Mouse (Mus musculus): ENCODE data around the gene Atp6v0c.
"Not testable (repeated sequence)": the region's sequence is repeated elsewhere in the genome, so short reads cannot be mapped to it uniquely, and the experiment has no call there.

Atp6v0c gene

GRCm38 (mm10) chr17:24157121-24157520, 12.4 kb downstream of the Atp6v0c start:
- DNase-seq (ENCODE audit: low read depth, low spot score): no peak

- no peak for DNase-seq (ENCODE audit: low read depth, low spot score)
These were observed 13.1 kb downstream of the Atp6v0c start for GRCm38 (mm10) chr17:24156394-24156793.

DNA sequence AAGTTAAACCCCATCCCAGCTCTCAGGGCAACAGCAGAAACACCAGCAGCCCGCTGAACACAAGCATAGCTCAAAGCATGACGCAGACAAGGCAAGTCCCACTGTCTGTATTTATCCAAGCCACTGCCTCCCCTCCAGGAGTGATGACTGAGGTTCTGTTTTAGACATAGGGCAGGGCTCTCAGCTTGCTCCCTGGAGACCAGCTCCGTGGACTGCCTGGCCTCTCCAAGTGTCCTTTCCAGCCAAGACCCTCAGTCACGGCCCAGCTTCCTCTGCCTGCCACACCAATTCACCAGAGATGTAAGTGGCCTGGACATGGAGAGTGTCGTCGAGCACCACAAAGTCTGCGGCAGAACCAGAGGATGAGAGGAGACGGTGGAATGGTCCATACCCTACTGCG, 13.8 kb downstream of the Atp6v0c start:
- no peak for DNase-seq (ENCODE audit: low read depth, low spot score)

DNA sequence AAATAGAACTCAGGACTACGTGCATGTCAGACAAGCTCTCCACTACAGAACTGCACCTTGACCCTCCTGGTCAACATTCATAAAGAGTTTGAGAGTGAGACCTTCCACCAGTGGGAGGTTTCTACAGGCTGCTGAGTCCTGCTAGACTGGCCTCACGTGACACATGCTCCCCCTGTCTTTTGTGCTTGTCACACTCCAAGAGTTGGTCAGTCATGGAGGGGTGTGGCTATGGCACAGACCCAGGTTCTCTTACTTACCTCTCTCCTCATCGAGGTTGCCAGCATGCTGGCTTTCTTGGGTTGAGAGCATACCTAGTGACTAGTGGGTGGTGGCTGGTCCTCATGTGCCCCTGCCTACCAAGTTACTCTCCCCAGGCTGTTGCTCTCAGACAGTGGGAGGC, 15.0 kb downstream of the Atp6v0c start:
- DNase-seq (ENCODE audit: low read depth, low spot score): no peak

DNA sequence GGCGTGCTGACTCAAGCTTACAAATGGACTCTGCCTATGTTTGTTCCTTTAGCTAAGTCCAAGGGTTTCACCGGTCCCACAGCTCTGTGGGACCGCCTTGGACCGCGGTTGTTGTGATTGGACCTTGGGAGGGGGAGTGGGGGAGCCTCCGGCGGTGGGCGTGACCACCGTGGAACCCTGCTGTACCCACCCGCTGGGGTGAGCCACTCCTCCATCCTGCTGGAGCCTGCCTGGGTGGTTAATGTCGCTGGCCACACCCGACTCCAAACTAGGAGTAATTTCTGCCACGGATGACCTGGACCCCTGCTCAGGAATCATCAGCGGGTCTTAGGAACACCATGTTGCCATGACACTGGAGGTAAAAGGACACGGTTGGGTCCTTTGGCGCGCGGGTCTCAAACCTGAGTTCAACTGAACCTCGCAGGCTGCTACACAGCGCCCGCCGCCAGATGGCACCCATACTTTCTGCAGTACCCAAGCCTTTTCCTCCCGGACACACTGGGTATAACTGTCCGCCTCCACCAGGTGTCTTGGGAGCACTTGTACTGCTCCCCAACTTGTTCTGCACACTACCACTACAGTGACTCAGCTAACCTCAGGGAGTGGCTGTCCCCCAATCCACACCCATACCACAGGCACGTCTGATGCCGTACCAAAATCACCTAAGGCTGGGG, 17.5 kb downstream of the Atp6v0c start:
- peak; percentile 90 for DNase-seq (ENCODE audit: low read depth, low spot score)

DNA sequence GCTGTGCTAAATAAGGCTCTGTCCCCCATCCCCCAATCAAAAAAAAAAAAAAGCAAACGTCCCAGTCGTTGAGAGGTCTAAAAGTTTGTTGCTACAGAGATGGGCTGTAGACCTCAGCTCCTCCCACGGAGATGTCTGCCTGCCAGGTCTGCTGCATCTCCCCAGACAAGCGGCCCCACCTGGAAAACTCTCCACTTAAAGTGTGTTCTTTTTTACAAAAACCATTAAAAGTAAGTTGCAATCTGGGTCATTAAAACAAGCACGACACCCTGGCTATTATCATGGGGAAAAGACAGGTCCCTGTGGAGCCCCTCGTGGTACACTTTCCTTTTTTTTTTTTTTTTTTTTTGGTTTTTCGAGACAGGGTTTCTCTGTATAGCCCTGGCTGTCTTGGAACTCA, 18.1 kb downstream of the Atp6v0c start:
- no peak for DNase-seq (ENCODE audit: low read depth, low spot score)

- DNase-seq (ENCODE audit: low read depth, low spot score): no peak
These were observed 18.7 kb downstream of the Atp6v0c start, which contains the start of gene Pdpk1 for GRCm38 (mm10) chr17:24150824-24151223. TSS of gene Pdpk1 (minus strand) at chr17:24150924.

- no peak for DNase-seq (ENCODE audit: low read depth, low spot score)
These were observed 20.1 kb downstream of the Atp6v0c start for GRCm38 (mm10) chr17:24149421-24149820.

DNA sequence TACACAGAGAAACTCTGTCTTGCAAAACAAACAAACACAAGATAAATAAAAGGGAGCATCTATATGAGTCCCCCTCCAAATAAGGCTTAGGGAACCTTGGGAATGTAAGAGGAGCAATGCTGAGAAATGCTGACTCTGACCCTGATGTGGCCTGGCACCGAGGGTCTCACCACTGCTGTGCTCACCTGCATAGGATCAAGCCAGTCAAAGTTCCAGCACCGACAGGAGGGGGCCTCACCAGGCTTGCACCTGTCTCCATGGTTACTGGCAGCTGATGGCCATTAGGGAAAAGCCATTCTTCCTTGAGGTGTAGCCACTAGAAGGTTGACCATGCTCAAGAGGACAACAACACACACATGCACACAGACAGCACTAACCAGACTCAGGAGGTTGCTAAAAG, 26.6 kb downstream of the Atp6v0c start:
- no peak for DNase-seq (ENCODE audit: low read depth, low spot score)

GRCm38 (mm10) chr17:24141425-24141920, 28.0 kb downstream of the Atp6v0c start:
- peak; percentile 93 for DNase-seq (ENCODE audit: low read depth, low spot score)

DNA sequence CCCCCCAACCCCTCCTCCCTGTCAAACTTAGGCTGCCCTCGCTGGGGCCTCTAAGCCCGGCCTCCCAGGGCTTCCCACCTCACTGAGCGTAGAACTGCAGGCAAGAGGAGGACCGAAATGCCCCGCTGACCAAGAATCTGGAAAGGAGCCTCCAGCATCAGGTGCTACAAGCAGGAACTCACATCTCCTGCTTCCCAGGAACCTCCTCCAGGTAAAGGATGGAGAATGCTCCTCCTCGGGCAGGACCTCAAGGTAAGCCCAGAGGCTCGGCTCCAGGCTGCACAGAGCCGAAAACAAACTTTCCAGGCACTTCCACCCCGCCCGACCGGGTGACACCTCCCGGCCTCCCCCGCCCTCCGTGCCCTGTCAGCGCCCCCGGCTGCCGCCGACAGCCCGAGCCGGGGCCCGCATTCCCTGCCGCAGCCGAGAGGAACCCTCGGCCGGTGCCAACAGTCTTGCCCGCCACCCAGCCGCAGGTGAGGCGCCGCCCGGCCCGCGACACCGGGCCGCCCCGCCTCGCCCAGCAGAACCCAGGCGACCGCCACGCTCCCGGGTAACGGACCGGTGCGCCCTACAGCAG, 28.6 kb downstream of the Atp6v0c start:
- peak; percentile 35 for DNase-seq (ENCODE audit: low read depth, low spot score)

DNA sequence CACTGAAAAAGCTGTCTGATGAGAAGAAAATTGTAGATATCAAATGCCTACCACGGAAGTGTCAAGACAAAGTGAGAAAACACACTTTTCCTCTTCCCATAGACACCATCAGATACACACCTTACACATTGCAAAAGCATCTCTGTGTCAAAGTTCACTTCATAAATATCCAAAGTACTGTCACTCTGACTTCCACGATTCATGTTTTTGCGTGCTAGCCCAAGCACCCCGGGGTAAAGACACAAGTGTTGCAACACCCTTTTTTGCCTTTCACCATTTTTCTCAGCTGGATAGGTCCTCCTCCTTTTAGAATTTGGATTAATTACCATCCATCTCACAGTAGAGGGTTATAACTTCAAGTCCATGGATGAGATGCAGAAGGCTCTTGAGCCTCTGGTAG, 29.5 kb downstream of the Atp6v0c start:
- no peak for DNase-seq (ENCODE audit: low read depth, low spot score)

GRCm38 (mm10) chr17:24139256-24139655, 30.2 kb downstream of the Atp6v0c start:
- no peak for DNase-seq (ENCODE audit: low read depth, low spot score)

GRCm38 (mm10) chr17:24137226-24137880, 32.1 kb downstream of the Atp6v0c start:
- DNase-seq (ENCODE audit: low read depth, low spot score): no peak

GRCm38 (mm10) chr17:24134062-24134461, 35.4 kb downstream of the Atp6v0c start:
- no peak for DNase-seq (ENCODE audit: low read depth, low spot score)

DNA sequence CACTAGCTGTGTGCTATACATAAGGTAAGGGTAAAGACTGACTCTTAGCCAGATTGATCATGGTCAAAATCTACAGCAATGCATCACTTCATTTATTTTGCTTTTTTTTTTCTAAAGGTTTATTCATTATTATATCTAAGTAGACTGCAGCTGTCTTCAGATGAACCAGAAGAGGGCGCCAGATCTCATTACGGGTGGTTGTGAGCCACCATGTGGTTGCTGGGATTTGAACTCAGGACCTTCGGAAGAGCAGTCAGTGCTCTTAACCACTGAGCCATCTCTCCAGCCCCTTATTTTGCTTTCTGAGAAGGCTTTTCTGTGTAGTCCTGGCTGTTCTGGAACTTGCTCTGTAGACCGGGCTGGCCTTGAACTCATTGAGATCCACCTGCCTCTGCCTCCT, 36.6 kb downstream of the Atp6v0c start:
- DNase-seq (ENCODE audit: low read depth, low spot score): not testable (repeated sequence)

DNA sequence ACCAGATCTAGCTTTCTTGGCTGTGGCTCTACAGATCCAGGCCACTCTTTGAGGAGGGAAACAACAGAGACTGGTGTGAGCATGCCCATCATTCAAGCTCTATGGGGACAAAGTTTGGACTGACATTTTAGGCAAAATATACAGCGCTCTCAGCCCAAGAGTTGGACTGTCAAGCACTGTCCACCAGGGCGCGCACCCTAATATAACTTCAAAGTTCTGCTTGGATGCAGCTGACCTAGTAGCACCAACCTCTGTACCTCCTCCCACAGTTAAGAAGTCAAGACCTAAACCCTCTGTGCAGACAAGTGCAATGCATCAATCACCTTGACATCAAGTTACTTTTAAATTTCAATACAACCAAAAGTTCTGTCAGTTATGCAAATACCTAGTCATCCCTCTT, 37.9 kb downstream of the Atp6v0c start:
- no peak for DNase-seq (ENCODE audit: low read depth, low spot score)

- DNase-seq (ENCODE audit: low read depth, low spot score): not testable (repeated sequence)
These were observed 40.3 kb downstream of the Atp6v0c start for GRCm38 (mm10) chr17:24129246-24129645.

GRCm38 (mm10) chr17:24127592-24127991, 41.9 kb downstream of the Atp6v0c start:
- DNase-seq (ENCODE audit: low read depth, low spot score): no peak

DNA sequence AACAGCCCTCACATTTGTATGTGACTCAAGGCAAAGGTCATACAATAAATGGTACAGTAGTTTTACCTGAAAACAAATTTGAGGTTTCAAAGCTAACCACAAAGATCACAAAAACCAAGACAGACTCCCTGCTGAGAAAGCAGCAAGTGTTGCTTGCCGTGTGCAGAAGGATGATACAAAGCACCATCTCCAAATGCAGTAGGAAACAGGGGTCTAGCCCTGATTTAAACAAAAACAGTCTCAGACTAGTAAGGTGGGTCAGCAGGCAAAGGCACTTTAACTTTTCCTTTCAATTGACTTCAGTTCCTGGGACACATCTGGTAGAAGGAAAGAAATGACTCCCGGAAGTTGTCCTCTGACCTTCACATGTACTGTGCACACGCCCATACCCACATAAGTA, 42.7 kb downstream of the Atp6v0c start:
- no peak for DNase-seq (ENCODE audit: low read depth, low spot score)

DNA sequence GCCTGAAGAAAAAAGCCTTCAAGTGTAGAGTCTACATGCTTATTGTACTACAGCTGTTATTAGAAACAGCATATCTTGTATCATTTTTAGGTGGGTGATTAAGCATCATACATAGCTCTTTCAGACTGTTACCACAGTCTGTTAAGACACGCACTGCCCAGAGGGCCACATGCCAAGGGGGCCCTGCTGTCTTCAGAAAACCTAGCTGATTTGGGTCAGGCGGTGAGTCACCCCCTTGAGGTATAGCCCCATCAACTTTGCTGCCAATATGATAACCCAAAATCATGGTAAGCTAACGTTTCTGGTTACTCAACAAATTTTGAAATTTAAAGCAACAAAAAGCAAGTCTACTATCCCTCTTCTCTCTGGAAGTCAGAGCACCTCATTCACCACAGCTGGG, 50.1 kb downstream of the Atp6v0c start:
- DNase-seq (ENCODE audit: low read depth, low spot score): no peak
